16 mouse cellular contexts compared by ENCODE assay signal in genomic region chr10:116108176-116108575, GRCm38 (mm10). TPM values are rescaled to one million over a fixed set of nuclear protein-coding genes. Genes with fewer than 3 reads are reported as not detected.
A peak's percentile ranks its signal among the peaks of the same experiment; 100 is the strongest.
DNase-seq lines count a peak whose midpoint lies in the region; ATAC-seq lines count a peak whose summit lies in the region.
"Had no signal": no experiment of that assay in that cellular context is flagged by ENCODE, and none has a peak within 500 bp of the region (broad histone marks: within the 10 kb centered on the region; RNA-seq: fewer than 3 reads in every experiment).

No protein-coding gene starts in this region.

- WGBS in forebrain, embryonic 13.5 days, result 73% methylated on average over 4 of the region's 4 CpGs
- WGBS in forebrain, embryonic 10.5 days, result 79% methylated on average over 4 of the region's 4 CpGs

- H3K36me3 ChIP-seq in forebrain, embryonic 13.5 days (ENCODE audit: poor library complexity, severe bottlenecking), result no peaks in the 10 kb centered on the region
- no peaks in the 10 kb centered on the region for H3K36me3 ChIP-seq in forebrain, embryonic 10.5 days (replicated peaks)
- H3K36me3 ChIP-seq: midbrain, embryonic 10.5 days had no signal

- H3K4me3 ChIP-seq in forebrain, embryonic 13.5 days, result no peak overlapping the region
- no peak overlapping the region for H3K4me3 ChIP-seq in forebrain, embryonic 10.5 days
- H3K4me3 ChIP-seq: midbrain, embryonic 10.5 days had no signal

- no peaks in the 10 kb centered on the region for H3K4me1 ChIP-seq in forebrain, embryonic 13.5 days
- H3K4me1 ChIP-seq in forebrain, embryonic 10.5 days, result no peaks in the 10 kb centered on the region
- H3K4me1 ChIP-seq: midbrain, embryonic 10.5 days had no signal

- no peak overlapping the region for H3K27ac ChIP-seq in forebrain, embryonic 13.5 days
- H3K27ac ChIP-seq in forebrain, embryonic 10.5 days, result no peak overlapping the region
- H3K27ac ChIP-seq: midbrain, embryonic 10.5 days had no signal

- H3K4me2 ChIP-seq in forebrain, embryonic 13.5 days, result no peak overlapping the region

- ATAC-seq in forebrain, embryonic 13.5 days, result peak; percentile 71

- no peak overlapping the region for H3K9ac ChIP-seq in forebrain, embryonic 13.5 days

- no peak for DNase-seq in forebrain, embryonic 10.5 days (ENCODE audit: extremely low spot score, low spot score)
- DNase-seq in NIH3T3 (ENCODE audit: low read depth), result peak; percentile 9
- DNase-seq in cerebellum, adult 9-11 months, result peak; percentile 86
- peak; percentile 37 to 51 for DNase-seq in layer of hippocampus, adult 8-10 months (ENCODE audit: low spot score in 2 of 2)
- no peak for DNase-seq in heart, postnatal 4 days
- no peak for DNase-seq in gastrocnemius, postnatal 4 days (ENCODE audit: low spot score in 2 of 2)
- no peak for DNase-seq in ovary, adult 18-20 months (ENCODE audit: low spot score)
- DNase-seq: heart, adult 11 months; kidney, adult 8-10 months; lung, adult 18-20 months; thymus, adult 2 months had no signal

- no peaks in the 10 kb centered on the region for H3K27me3 ChIP-seq in forebrain, embryonic 13.5 days
- H3K27me3 ChIP-seq in forebrain, embryonic 10.5 days (ENCODE audit: poor library complexity, severe bottlenecking), result no peaks in the 10 kb centered on the region

- no peaks in the 10 kb centered on the region for H3K9me3 ChIP-seq in forebrain, embryonic 13.5 days (replicated peaks)
- H3K9me3 ChIP-seq in forebrain, embryonic 10.5 days, result no peaks in the 10 kb centered on the region; the same call in 1 of the 2 replicates
- H3K9me3 ChIP-seq: midbrain, embryonic 10.5 days had no signal

RNA-seq across cellular contexts. Expression of gene 4933416C03Rik, which starts 5.5 kb away (rescaled TPM):
- polyA plus RNA-seq in forebrain, embryonic 13.5 days (2015; fragmentation: Nextera tagmentation; extraction: Ambion mirVana), result not detected in 2 replicates
- not detected in 2 replicates for polyA plus RNA-seq in forebrain, embryonic 10.5 days (2016; fragmentation: Nextera tagmentation; extraction: Ambion mirVana)
- not detected for total RNA-seq in layer of hippocampus, adult 8-10 months (2022)
- not detected for total RNA-seq in heart, postnatal 4 days (2021)
- not detected for total RNA-seq in gastrocnemius, postnatal 4 days (2021)
- total RNA-seq: hematopoietic stem cell, adult 5-6 weeks; left cerebral cortex, postnatal 10 days; MEL had no signal
- polyA plus RNA-seq: midbrain, embryonic 10.5 days; thymus, adult 2 months had no signal

Comparison
In these comparisons a context has a peak if more than half of its experiments do, and no peak if none do; other contexts are left out.
1. DNase-seq: peak in NIH3T3 (single experiment), cerebellum, adult 9-11 months (single experiment) and layer of hippocampus, adult 8-10 months (2 of 2); none in forebrain, embryonic 10.5 days (single experiment), heart, postnatal 4 days (single experiment), gastrocnemius, postnatal 4 days (0 of 2) and ovary, adult 18-20 months (single experiment).